Mouse (Mus musculus): ENCODE results near the gene Stard13. TPM values are rescaled to one million over a fixed set of nuclear protein-coding genes. Genes with fewer than 3 reads are reported as not detected.
A peak's percentile ranks its signal among the peaks of the same experiment; 100 is the strongest.

The Stard13 gene
- total RNA-seq, 2 experiments from 2014 or later: 0.07 TPM; not detected in 1

DNA sequence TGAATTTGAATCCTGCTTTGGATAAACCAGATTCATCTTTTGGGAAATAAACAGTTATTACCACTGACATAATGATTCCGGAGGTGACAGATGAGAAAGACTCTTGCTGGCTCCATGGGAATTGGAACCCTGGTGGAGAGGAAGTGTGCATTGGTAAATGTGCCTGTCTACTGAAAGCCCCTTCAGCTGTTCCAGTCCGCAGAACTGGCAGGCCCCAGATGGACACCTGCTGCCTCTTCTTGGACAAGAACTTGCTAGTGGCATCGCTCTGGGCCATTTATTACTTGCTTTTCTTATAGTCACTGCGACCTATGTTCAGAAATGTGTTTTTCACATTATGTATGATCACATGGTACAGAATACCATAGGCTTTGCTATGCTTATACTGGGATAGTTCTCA is 3.2 kb downstream of the Stard13 start:
- no peak for ATAC-seq (ENCODE audit: poor library complexity, severe bottlenecking)

DNA sequence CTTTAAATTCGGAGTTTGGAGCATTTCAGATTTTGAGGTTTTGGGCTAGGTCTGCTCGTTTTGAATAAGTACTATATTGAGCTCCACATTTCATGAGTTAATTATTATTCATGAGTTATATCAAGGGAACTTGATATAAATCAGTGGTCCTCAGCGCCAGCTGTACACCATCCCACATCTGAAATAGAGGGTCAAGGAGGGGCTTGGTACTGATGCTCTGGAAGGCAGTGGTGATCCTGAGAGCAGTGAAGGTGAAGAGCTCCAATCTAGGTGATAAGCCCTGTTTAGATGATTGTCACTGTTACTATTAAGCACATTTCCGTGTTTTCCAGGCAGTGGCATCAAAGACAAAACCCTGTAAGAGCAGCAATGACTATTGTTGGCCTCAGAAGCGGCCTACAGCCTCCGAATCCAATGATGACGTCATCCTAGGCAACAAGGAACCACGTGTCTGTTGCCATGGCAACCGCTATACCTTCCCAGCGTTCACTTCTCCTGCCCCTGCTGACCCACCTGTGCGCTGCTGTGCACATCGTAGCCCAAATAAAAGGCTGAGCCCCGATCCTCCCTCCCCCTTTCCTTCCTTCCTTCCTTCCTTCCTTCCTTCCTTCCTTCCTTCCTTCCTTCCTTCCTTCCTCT is 5.2 kb downstream of the Stard13 start:
- ATAC-seq (ENCODE audit: poor library complexity, severe bottlenecking): no peak

- ATAC-seq (ENCODE audit: poor library complexity, severe bottlenecking): peak; percentile 59
Observed at GRCm38 (mm10) chr5:151223696-151224366, 9.8 kb downstream of the Stard13 start.

DNA sequence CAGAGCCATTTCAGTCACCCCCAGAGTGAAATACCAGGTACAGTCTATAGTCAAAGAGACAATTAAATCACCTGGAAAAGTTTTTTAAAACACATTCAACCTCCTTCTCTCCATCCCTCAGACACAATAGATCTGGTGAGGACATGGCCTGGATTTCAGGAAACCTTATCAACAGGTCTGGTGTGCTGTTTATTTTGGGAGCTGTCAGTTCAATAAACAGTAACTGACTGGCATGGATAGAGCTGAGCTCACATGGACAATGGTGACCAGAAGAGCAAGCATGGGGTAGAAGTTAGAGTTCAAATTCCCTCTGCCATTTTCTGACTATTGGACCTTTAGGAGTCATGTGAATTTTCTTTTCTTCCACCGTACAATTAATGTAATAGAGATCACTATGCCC is 10.8 kb downstream of the Stard13 start:
- no peak for ATAC-seq (ENCODE audit: poor library complexity, severe bottlenecking)

DNA sequence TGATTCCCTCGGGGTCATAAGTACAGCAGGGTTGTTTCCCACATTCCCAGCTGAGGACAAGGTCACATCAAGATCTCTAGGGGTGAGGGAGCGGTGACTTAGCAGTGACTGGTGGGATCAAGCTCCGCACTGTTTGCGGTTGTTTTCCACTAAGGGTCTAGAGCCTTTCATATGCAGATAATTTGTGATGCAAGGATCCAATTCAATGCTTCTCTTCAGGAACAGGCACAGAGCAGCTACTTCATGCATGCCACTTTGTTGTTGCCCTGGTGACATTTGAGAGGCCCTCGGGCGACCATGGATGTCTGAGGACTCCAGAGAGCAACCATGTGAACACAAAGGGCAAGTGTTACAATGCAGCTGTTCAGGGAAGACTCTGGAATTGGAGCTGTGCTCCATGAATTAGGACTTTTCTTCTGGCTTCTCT is 14.9 kb downstream of the Stard13 start:
- ATAC-seq (ENCODE audit: poor library complexity, severe bottlenecking): no peak

- no peak for ATAC-seq (ENCODE audit: poor library complexity, severe bottlenecking)
Observed at GRCm38 (mm10) chr5:151213097-151213496, 20.5 kb downstream of the Stard13 start.

DNA sequence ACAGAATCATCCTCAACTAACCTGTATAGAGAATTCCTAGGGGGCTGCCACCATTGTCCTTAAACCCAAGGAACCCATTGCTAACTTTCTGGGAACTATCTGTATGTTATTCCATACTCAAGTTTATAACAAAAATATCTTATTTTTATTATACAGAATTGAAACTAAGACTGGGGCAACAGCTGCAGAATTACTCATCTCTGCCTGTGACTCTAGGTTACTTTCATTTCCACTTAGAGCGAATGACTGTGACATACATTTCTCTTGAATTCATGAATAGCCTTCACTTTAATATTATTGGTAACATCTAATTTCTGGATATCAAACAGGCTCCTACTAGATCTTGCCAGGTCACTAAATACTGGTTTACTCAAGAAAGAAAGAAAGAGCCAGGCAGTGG is 22.8 kb downstream of the Stard13 start:
- peak; percentile 66 for ATAC-seq (ENCODE audit: poor library complexity, severe bottlenecking)

GRCm38 (mm10) chr5:151210060-151210459 is 23.6 kb downstream of the Stard13 start:
- ATAC-seq (ENCODE audit: poor library complexity, severe bottlenecking): peak; percentile 52

DNA sequence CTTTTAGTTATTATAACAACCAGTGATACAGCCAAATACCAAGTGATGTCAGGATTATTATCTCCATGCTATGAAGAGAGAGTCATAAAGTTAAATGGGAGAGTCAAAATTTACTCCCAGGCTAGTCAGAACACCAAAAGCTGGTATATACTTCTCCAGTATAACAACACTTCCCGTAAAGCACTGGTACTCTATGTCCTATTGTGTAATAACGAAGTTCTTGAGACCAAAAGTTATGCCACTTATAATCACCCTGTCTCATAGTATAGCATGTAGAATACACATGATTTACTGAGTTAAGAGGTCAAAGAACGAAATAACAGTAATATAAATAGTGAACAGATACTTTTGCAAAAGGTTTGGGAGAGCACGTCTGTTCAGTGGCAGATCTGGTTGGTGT is 28.6 kb downstream of the Stard13 start:
- no peak for ATAC-seq (ENCODE audit: poor library complexity, severe bottlenecking)

- no peak for ATAC-seq (ENCODE audit: poor library complexity, severe bottlenecking)
Observed at GRCm38 (mm10) chr5:151202925-151203324, 30.7 kb downstream of the Stard13 start.

- ATAC-seq (ENCODE audit: poor library complexity, severe bottlenecking): no peak
Observed at GRCm38 (mm10) chr5:151201220-151201619, 32.4 kb downstream of the Stard13 start.

DNA sequence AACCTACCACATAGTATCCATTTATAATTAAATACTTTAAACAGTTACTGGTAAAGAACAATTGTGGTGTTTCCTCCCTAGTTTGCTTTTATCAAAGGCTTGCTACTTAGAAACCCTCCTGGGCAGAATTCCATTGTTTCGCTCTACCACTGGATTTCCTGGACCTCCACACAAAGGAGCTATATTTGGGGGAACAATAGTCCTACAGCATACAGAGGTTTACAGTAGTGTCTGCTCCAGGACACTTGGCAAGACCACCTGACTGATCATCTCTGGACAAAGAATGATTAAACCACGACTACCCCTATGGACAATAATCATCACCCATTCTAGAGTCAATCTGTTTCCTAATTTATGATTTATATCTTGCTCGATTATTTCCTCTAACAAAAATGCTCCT is 34.4 kb downstream of the Stard13 start:
- ATAC-seq (ENCODE audit: poor library complexity, severe bottlenecking): no peak

GRCm38 (mm10) chr5:151196603-151197272 is 36.9 kb downstream of the Stard13 start:
- ATAC-seq (ENCODE audit: poor library complexity, severe bottlenecking): no peak

- ATAC-seq (ENCODE audit: poor library complexity, severe bottlenecking): no peak
Observed at GRCm38 (mm10) chr5:151193885-151194520, 39.6 kb downstream of the Stard13 start.

GRCm38 (mm10) chr5:151192266-151192665 is 41.4 kb downstream of the Stard13 start:
- no peak for ATAC-seq (ENCODE audit: poor library complexity, severe bottlenecking)

DNA sequence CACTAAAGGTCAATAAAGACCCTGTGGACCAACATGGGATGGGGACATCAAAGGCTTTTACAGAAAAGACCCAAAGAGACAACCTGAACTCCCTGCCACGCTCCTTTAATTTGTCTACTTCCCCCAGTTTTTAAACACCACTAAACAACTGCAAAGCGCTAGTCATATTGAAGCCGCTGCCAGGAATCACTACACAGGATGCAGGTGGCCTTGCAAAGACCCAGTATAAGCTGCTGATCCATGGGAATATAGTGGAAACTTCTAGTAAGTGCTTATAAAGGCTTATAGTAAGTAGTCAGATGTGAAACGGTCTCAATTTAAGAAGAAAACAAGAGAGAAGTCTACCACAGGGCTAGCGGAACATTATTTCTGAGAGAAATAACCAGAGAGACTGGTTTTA is 42.9 kb downstream of the Stard13 start:
- ATAC-seq (ENCODE audit: poor library complexity, severe bottlenecking): no peak

- peak; percentile 54 for ATAC-seq (ENCODE audit: poor library complexity, severe bottlenecking)
Observed at GRCm38 (mm10) chr5:151189789-151190378, 43.8 kb downstream of the Stard13 start.

DNA sequence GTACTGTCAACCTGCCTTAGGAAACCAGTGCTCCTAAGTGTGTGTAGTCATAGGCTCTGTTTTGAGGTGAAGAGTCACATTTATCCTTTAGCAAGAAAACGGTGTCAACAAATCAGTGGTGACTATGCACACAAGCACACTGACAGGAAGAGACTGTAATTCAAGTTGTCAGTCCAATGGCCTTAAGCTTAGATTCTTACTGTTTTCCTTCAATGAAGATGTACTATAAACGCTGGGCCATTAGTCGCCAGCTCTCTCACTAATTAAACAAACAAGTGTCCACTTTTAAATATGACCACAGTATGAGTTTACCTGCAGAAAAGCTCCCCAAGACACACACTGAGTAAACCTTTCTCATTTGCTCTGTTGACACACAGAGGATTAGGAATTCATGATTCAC is 44.3 kb downstream of the Stard13 start:
- ATAC-seq (ENCODE audit: poor library complexity, severe bottlenecking): no peak

GRCm38 (mm10) chr5:151188659-151189058 is 45.0 kb downstream of the Stard13 start:
- ATAC-seq (ENCODE audit: poor library complexity, severe bottlenecking): no peak

DNA sequence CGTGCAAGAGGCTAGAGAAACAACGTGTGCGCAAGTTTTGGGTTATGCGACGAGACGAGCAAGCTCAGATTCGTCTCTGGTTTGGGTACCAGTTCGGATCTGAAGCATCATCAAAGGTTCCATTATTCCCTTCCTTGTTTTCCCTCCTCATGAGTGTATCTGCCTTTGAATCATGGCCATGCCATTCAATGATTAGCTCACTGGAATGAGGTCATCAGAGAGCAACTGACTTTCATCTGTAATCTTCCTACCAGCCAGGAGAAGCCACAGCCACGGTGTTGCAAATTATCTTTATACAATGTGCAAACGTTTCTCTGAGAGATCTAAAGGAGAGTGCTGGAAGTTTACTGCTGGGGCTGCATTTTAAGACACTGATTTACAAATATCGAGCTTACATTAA is 46.3 kb downstream of the Stard13 start:
- no peak for ATAC-seq (ENCODE audit: poor library complexity, severe bottlenecking)

DNA sequence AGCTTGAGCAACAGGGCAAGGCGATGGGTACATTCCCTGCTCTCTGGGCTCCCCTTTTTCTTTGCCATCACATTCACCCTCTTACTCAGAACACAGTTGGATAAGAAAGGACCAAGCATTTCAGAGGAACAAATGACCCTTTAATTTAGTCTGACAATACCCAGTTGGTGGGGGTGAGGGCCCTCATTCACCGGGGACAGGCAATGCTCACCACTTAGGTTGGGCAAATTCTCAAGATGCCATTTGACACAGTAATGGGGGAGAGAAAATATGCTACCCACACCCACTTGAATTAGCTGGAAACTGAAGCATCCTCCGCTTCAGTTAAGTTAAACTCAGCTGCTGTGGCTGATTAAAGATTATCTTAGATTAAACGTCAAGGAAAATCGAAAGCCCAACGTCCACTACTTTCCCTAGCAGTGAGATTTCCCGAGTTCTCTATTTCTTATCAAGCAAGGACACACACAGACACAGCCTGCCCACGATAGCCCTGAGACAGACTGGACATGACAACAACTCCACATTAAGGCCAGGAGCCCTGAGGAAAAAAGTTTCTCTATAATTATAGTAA is 48.3 kb downstream of the Stard13 start:
- no peak for ATAC-seq (ENCODE audit: poor library complexity, severe bottlenecking)
